Mouse (Mus musculus) liver, embryonic 14.5 days (tissue): ENCODE measurements around the gene Atp13a2. TPM values are rescaled to one million over a fixed set of nuclear protein-coding genes. Genes with fewer than 3 reads are reported as not detected.

Experiments
- ATAC-seq: fragments of 200-750 bp; cut with Nextera tagmentation; 2 replicates; pipeline ENCODE4 v1.8.0; 2017; ENCODE audit warnings: moderate number of reproducible peaks, mild to moderate bottlenecking, moderate library complexity; ENCODE audit not compliant: insufficient read depth
- DNase-seq, 3 experiments: peaks; one replicate each; pipeline ENCODE4 v3.0.0-alpha.2; 2012 to 2013; ENCODE audit warnings: low read depth in 3 of 3, low spot score in 3 of 3
- H3K27ac ChIP-seq: fragments of 300-500 bp; sonication (generic); 2 replicates; pipeline ENCODE4 v1.5.1; 2014; ENCODE audit warnings: moderate library complexity, mild to moderate bottlenecking, control low read depth, inconsistent platforms
- H3K27me3 ChIP-seq: fragments of 300-500 bp; sonication (generic); 2 replicates; pipeline ENCODE4 v1.6.1; 2014; ENCODE audit warnings: mild to moderate bottlenecking, low read length, moderate library complexity; ENCODE audit not compliant: control insufficient read depth, insufficient read depth
- H3K36me3 ChIP-seq: fragments of 300-500 bp; sonication (generic); replicated peaks from 2 replicates; pipeline ENCODE4 v1.6.1; 2014; ENCODE audit warnings: low read depth; ENCODE audit not compliant: control insufficient read depth, insufficient read depth
- H3K4me1 ChIP-seq, 2 experiments: fragments of 200-500 bp in 1 of 2; fragments of 300-500 bp in 1 of 2; sonication (generic) in 1 of 2; replicated peaks; 2 replicates each; pipeline ENCODE4 v1.6.1; 2012 to 2014; ENCODE audit warnings: antibody characterized with exemption in 1 of 2, inconsistent platforms in 1 of 2, low read length in 1 of 2; ENCODE audit not compliant: control insufficient read depth in 2 of 2, insufficient read depth in 2 of 2
- H3K4me2 ChIP-seq: fragments of 300-500 bp; sonication (generic); 2 replicates; pipeline ENCODE4 v1.6.1; 2014; ENCODE audit warnings: low read depth, mild to moderate bottlenecking, control low read depth, moderate library complexity
- H3K4me3 ChIP-seq, 2 experiments: fragments of 200-500 bp in 1 of 2; fragments of 300-500 bp in 1 of 2; sonication (generic) in 1 of 2; 2 replicates each; pipeline ENCODE4 v1.5.1; 2012 to 2014; ENCODE audit warnings: low read depth in 2 of 2, low read length in 2 of 2, mild to moderate bottlenecking in 2 of 2, control low read depth in 1 of 2, inconsistent platforms in 1 of 2, moderate library complexity in 1 of 2; ENCODE audit not compliant: insufficient read depth in 1 of 2
- H3K9ac ChIP-seq: fragments of 300-500 bp; sonication (generic); replicated peaks from 2 replicates; pipeline ENCODE4 v1.6.1; 2014; ENCODE audit warnings: mild to moderate bottlenecking, control low read depth, moderate library complexity
- H3K9me3 ChIP-seq: fragments of 300-500 bp; sonication (generic); 2 replicates; pipeline ENCODE4 v1.6.1; 2016; ENCODE audit warnings: low read length, mixed read lengths; ENCODE audit not compliant: control insufficient read depth
- CTCF ChIP-seq: IDR thresholded peaks from 2 replicates; pipeline ENCODE4 v1.5.1; 2016; ENCODE audit warnings: antibody characterized with exemption, low read depth, control low read depth
- EP300 ChIP-seq: IDR thresholded peaks from 2 replicates; pipeline ENCODE4 v1.6.1; 2016; ENCODE audit warnings: antibody characterized with exemption, low read depth
- WGBS: fragments of 180-500 bp; shearing (Covaris S2); extraction: QIAGEN DNeasy Blood & Tissue Kit; methylation state at CpG from one replicate; pipeline ENCODE4 v1.1.7; 2014; ENCODE audit not compliant: insufficient replicate concordance; 5-methylcytosine and 5-hydroxymethylcytosine counted together
- polyA plus RNA-seq, 2 experiments: library from polyadenylated mRNA; depleted of rRNA in 1 of 2; stranded (reverse) in 1 of 2; unstranded in 1 of 2; fragments of >200 nt; fragmentation: Nextera tagmentation in 1 of 2; extraction: Ambion mirVana in 1 of 2; gene quantifications; 2 replicates each; pipeline versions ENCODE4 v1.2.1 to v1.2.3; 2012 to 2014

Gene Atp13a2
- polyA plus RNA-seq, 2 experiments = 11.4 to 17.9 TPM

GRCm38 (mm10) chr4:141014856-141015255 is 28.2 kb downstream of the Atp13a2 start:
- H3K27me3 ChIP-seq = peaks cover 12% of the 10 kb centered on the region
- no peaks in the 10 kb centered on the region for H3K9me3 ChIP-seq
- no peak for DNase-seq
- no peak overlapping the region for H3K4me2 ChIP-seq
- H3K4me1 ChIP-seq = no peaks in the 10 kb centered on the region
- WGBS = 73% methylated on average over 11 of the region's 11 CpGs
- no peak overlapping the region for H3K4me3 ChIP-seq
- no peaks in the 10 kb centered on the region for H3K36me3 ChIP-seq
- TF ChIP-seq EP300 (no peak), CTCF (no peak)
- H3K27ac ChIP-seq = no peak overlapping the region
- H3K9ac ChIP-seq = no peak overlapping the region
- no peak for ATAC-seq

GRCm38 (mm10) chr4:141015356-141015755 is 28.7 kb downstream of the Atp13a2 start:
- H3K4me1 ChIP-seq = no peaks in the 10 kb centered on the region
- H3K9ac ChIP-seq = no peak overlapping the region
- no peaks in the 10 kb centered on the region for H3K9me3 ChIP-seq
- no peak for DNase-seq
- no peak for TF ChIP-seq EP300
- no peak for TF ChIP-seq CTCF
- no peak overlapping the region for H3K4me3 ChIP-seq
- no peak overlapping the region for H3K4me2 ChIP-seq
- no peak for ATAC-seq
- no peak overlapping the region for H3K27ac ChIP-seq
- 56% methylated on average over 7 of the region's 7 CpGs for WGBS
- peaks cover 9% of the 10 kb centered on the region for H3K27me3 ChIP-seq
- no peaks in the 10 kb centered on the region for H3K36me3 ChIP-seq

DNA sequence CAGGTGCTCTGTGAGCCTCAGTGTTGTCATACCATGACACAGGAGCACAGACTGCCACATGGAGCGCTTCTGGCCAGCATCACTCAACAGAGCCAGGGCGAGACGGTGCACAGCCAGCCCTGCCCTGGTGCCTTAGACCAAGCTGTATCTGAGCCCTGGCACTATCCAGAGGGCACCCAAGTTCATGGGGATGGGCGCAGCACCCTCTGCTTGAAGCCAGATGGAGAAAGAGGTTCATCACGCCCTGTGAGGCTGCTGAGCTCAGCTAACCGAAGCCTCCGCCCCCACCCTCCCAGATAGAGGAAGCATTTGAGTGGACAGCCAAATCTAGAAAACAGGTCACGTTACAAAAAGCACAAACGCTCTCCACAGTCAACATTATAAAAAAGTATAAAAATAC is 29.6 kb downstream of the Atp13a2 start:
- no peak overlapping the region for H3K27ac ChIP-seq
- H3K27me3 ChIP-seq = 0 out of 2 replicates have a peak, but pooled peaks cover 3% of the 10 kb centered on the region
- H3K4me3 ChIP-seq = no peak overlapping the region
- no peaks in the 10 kb centered on the region for H3K36me3 ChIP-seq
- no peak overlapping the region for H3K9ac ChIP-seq
- H3K4me1 ChIP-seq = no peaks in the 10 kb centered on the region
- ATAC-seq = no peak
- no peaks in the 10 kb centered on the region for H3K9me3 ChIP-seq
- no peak overlapping the region for H3K4me2 ChIP-seq
- DNase-seq = no peak
- TF ChIP-seq CTCF = no peak; the same call in 1 of the 2 replicates
- no peak for TF ChIP-seq EP300
- 50% methylated on average over 9 of the region's 9 CpGs for WGBS

GRCm38 (mm10) chr4:141017657-141018436 is 31.2 kb downstream of the Atp13a2 start:
- H3K9me3 ChIP-seq = no peaks in the 10 kb centered on the region
- H3K27me3 ChIP-seq = no peaks in the 10 kb centered on the region
- H3K36me3 ChIP-seq = no peaks in the 10 kb centered on the region
- H3K27ac ChIP-seq = no peak overlapping the region
- H3K4me2 ChIP-seq = no peak overlapping the region
- ATAC-seq (no peak), DNase-seq (no peak)
- 80% methylated on average over 29 of the region's 29 CpGs for WGBS
- TF ChIP-seq CTCF (no peak), EP300 (no peak)
- H3K9ac ChIP-seq = no peak overlapping the region
- H3K4me3 ChIP-seq = no peak overlapping the region
- no peaks in the 10 kb centered on the region for H3K4me1 ChIP-seq

DNA sequence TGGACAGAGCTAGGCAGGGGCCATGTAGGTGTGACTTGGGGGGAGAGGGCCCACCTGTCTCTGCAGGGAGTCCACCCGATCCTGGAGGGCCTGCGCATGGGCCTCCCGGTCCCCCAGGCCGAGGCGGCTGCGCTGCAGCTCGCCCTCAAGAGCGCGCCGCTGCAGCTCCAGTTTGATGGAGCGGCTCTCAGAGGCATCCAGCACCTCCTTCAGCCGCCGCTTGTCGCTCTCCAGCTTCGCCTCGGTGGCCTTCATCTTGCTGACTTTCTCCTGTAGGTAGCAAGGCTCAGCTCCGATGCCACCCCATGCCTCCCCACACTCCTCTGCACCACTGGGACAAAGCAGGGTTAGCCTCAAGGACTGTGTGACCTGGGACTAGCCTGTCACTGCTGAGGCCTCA is 33.5 kb downstream of the Atp13a2 start:
- H3K27ac ChIP-seq = no peak overlapping the region
- no peak for TF ChIP-seq EP300
- TF ChIP-seq CTCF = no peak
- no peak for ATAC-seq

More for the DNA sequence above, 33.5 kb downstream of the Atp13a2 start:
- no peak for DNase-seq
- no peaks in the 10 kb centered on the region for H3K36me3 ChIP-seq
- no peak overlapping the region for H3K9ac ChIP-seq
- no peaks in the 10 kb centered on the region for H3K27me3 ChIP-seq
- no peak overlapping the region for H3K4me2 ChIP-seq
- 74% methylated on average over 17 of the region's 17 CpGs for WGBS
- no peak overlapping the region for H3K4me3 ChIP-seq
- H3K4me1 ChIP-seq = no peaks in the 10 kb centered on the region
- no peaks in the 10 kb centered on the region for H3K9me3 ChIP-seq
